Mouse (Mus musculus) ES-E14 (cell line): ENCODE data around the gene Klhl20.

ENCODE experiments used
- MAFK ChIP-seq: IDR thresholded peaks from 2 replicates; pipeline ENCODE4 v1.6.1; 2014; ENCODE audit warnings: mild to moderate bottlenecking, low read depth, low read length, inconsistent platforms; ENCODE audit not compliant: insufficient read depth
- ZC3H11A ChIP-seq: IDR thresholded peaks from 2 replicates; pipeline ENCODE4 v1.6.1; 2012; ENCODE audit warnings: low read depth, mild to moderate bottlenecking, inconsistent platforms, low read length, borderline replicate concordance
- ZNF384 ChIP-seq: IDR thresholded peaks from 2 replicates; pipeline ENCODE4 v1.6.1; 2012; ENCODE audit warnings: low read depth, low read length, inconsistent platforms

DNA sequence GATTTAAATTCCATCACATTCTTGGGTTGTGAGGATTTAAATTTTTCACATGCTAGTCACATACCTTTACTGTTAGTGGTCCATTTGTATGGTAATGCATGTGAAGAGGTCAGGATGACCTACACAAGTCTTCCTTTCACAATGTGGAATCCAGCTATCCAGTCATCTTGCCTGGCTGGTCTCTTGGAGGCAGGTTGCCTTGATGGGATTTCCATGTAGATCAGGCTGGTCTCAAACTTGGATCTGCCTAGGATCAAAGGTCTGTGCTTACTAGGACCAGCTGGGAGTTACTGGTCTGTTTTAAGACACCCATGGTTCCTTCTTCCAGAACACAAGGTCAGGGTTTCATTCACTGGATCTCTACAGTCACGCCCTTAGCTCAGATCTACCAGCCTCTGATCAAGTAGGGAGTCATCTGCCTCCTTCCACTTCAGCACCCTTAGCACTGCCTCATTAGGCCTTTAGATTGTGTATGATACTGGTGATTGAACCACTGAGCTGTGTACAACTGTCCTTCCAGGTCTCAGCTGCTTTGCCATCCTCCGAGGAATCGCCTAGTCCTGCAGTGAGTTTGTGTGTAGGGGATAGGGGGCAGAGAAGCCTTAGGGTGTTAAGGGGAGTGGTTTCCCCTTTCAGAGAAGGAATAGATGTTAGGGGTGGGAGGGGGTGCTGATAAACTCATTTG lies 91.4 kb downstream of the Klhl20 start:
- TF ChIP-seq MAFK: no peak
- no peak for TF ChIP-seq ZNF384
- no peak for TF ChIP-seq ZC3H11A
